Mouse (Mus musculus) bone marrow, adult 2 months (tissue): ENCODE measurements around the gene Uts2r. TPM values are rescaled to one million over a fixed set of nuclear protein-coding genes. Genes with fewer than 3 reads are reported as not detected.

Experiments used
- H3K27ac ChIP-seq: fragments of 200-500 bp; 2 replicates; pipeline ENCODE4 v1.5.1; 2012; ENCODE audit warnings: low read depth, mild to moderate bottlenecking, control low read depth, inconsistent platforms, low read length; ENCODE audit not compliant: control insufficient read depth, poor library complexity, insufficient read depth
- H3K4me1 ChIP-seq: fragments of 200-500 bp; 2 replicates; pipeline ENCODE4 v1.6.1; 2011; ENCODE audit warnings: low read length; ENCODE audit not compliant: control insufficient read depth, insufficient read depth
- H3K4me3 ChIP-seq: fragments of 200-500 bp; replicated peaks from 2 replicates; pipeline ENCODE3; 2011; ENCODE audit warnings: mild to moderate bottlenecking, low read depth, low read length, control low read depth; ENCODE audit not compliant: control insufficient read depth
- CTCF ChIP-seq: fragments of 200-500 bp; IDR thresholded peaks from 2 replicates; pipeline ENCODE4 v1.5.1; 2011; ENCODE audit warnings: low read length, control low read depth; ENCODE audit not compliant: control insufficient read depth, insufficient read depth
- POLR2A ChIP-seq: fragments of 200-500 bp; IDR thresholded peaks from 2 replicates; pipeline ENCODE4 v1.6.1; 2011; ENCODE audit warnings: low read depth, mild to moderate bottlenecking, control low read depth, low read length, borderline replicate concordance; ENCODE audit not compliant: control insufficient read depth
- WGBS: fragments of 180-500 bp; shearing (Covaris S2); methylation state at CpG from one replicate; pipeline ENCODE4 v1.1.7; 2018; 5-methylcytosine and 5-hydroxymethylcytosine counted together
- polyA plus RNA-seq: library from polyadenylated mRNA; stranded (reverse); fragments of >200 nt; gene quantifications from 2 replicates; pipeline ENCODE4 v1.2.4, GENCODE M21; 2011; ENCODE audit warnings: low replicate concordance; ENCODE audit not compliant: missing spikeins, insufficient read depth, insufficient read length

The Uts2r gene
- polyA plus RNA-seq, 1 experiment = not detected

GRCm38 (mm10) chr11:121176285-121177270 lies 16.5 kb downstream of the Uts2r start:
- 67% methylated on average over 12 of the region's 12 CpGs for WGBS
- peak; percentile 95 for TF ChIP-seq CTCF
- no peak for TF ChIP-seq POLR2A
- Histone ChIP-seq H3K4me1 (no peaks in the 10 kb centered on the region; the same call in 1 of the 2 replicates), H3K4me3 (no peak overlapping the region), H3K27ac (no peak overlapping the region)

DNA sequence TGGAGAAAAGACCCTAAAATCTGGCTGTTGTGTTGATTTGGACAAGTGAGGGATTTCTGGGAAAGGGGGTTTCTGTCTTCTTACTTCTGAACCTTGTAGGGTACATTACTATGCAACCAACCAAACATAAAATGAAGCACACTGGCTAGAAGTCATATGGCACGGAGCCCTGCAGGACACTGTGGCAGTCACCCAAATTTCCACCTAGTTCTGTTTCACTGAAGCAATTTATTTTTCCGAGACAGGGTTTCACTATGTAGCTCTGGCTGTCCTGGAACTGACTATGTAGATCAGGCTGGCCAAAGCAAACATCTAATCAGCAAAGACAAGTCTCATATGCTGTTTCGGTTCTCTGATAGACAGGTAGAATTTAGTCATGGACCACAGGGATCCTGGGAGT lies 29.6 kb downstream of the Uts2r start:
- no peak overlapping the region for H3K27ac ChIP-seq
- no peaks in the 10 kb centered on the region for H3K4me1 ChIP-seq
- WGBS = 80% methylated on average over 3 of the region's 3 CpGs
- TF ChIP-seq POLR2A (no peak), CTCF (no peak)
- H3K4me3 ChIP-seq = no peak overlapping the region

DNA sequence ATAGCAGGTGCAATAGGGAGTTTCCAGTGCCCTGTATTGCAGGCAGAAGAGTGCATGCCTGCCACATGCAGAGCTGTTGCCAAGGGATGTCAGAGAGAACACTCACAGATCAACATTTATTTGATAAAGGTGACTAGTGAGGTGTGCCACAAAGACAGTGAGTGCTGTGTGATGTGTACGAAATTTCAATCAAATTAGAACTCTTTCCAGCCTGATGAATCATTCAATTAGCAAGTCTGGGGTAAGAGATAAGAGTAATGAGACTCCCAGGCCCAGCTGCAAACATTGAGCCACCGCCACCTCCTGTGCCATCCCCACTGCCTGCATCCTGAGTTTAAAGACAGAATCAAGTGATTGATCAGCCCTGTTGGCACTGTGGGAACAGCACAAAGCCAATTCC lies 32.7 kb downstream of the Uts2r start:
- TF ChIP-seq CTCF = no peak
- TF ChIP-seq POLR2A = no peak
- 70% methylated on average over 2 of the region's 2 CpGs for WGBS
- Histone ChIP-seq H3K4me1 (no peaks in the 10 kb centered on the region), H3K27ac (no peak overlapping the region), H3K4me3 (no peak overlapping the region)

- WGBS = 76% methylated on average over 3 of the region's 3 CpGs
- H3K27ac ChIP-seq = no peak overlapping the region
- H3K4me3 ChIP-seq = no peak overlapping the region
- TF ChIP-seq CTCF = no peak
- no peak for TF ChIP-seq POLR2A
- H3K4me1 ChIP-seq = no peaks in the 10 kb centered on the region
Observed at GRCm38 (mm10) chr11:121193415-121193814, 33.3 kb downstream of the Uts2r start.

DNA sequence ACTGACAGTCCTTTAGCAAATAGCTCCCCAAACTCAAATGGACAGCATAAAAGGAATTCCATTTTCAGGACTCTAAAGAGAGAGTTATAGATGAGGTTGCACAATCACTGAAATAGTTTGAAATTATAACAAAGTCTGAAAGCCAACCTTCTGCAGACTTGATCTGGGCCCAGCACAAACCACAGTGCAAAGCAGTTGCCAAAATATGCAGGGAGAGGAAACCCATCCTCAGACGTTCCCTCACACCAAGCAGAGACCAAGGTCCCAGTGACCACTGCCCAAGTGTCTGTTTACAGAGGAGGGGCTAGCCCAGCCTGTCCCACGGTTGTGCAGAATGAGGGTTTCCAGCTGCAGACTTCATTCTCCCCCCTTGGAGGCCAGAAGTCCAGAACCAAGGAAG lies 38.6 kb downstream of the Uts2r start:
- Histone ChIP-seq H3K4me1 (no peaks in the 10 kb centered on the region), H3K4me3 (no peak overlapping the region), H3K27ac (no peak overlapping the region)
- 62% methylated on average over 2 of the region's 2 CpGs for whole genome bisulfite sequencing
- no peak for TF ChIP-seq CTCF
- no peak for TF ChIP-seq POLR2A

DNA sequence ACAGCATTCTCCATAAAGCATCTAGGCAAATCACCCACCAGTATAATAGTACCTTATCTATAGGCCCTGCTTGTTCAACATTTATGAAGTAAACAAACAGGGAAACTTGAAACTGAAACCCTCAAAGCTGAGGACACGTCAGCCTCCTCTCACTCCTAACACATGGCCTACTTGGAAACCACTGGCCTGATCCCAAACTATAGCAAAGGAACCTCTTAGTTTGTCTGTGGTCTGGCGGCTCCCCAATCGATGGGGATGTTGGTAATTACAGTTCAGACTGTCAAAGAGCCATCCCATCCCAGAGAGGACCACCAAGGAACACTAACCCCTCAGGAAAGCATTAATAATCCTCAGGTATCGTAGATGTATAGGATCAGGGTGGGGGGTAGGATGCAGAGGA lies 39.8 kb downstream of the Uts2r start:
- H3K27ac ChIP-seq = no peak overlapping the region
- no peaks in the 10 kb centered on the region for H3K4me1 ChIP-seq
- WGBS = 82% methylated on average over 4 of the region's 4 CpGs
- H3K4me3 ChIP-seq = no peak overlapping the region
- TF ChIP-seq POLR2A = no peak
- no peak for TF ChIP-seq CTCF

DNA sequence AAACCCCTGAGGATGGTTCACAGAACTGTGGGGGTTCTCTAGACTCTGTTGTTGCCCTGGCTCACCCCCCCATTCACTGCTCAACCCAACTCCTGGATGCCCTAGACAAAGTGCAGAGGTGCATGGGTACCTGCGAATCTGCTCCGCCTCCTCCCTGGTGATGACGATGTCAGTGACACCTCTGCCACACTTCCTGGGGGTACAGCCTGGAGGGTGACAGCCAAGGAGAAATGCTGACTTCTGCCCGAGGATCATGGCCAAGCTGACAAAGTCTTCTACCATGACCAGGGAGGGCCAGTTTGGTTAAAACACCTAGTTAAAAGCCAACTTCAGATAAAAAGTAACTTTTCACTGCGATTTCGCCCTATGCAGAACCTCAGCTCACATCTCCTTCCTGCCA lies 40.7 kb downstream of the Uts2r start:
- no peaks in the 10 kb centered on the region for H3K4me1 ChIP-seq
- TF ChIP-seq CTCF = no peak
- TF ChIP-seq POLR2A = no peak
- H3K27ac ChIP-seq = no peak overlapping the region
- WGBS = 87% methylated on average over 6 of the region's 6 CpGs
- H3K4me3 ChIP-seq = no peak overlapping the region

DNA sequence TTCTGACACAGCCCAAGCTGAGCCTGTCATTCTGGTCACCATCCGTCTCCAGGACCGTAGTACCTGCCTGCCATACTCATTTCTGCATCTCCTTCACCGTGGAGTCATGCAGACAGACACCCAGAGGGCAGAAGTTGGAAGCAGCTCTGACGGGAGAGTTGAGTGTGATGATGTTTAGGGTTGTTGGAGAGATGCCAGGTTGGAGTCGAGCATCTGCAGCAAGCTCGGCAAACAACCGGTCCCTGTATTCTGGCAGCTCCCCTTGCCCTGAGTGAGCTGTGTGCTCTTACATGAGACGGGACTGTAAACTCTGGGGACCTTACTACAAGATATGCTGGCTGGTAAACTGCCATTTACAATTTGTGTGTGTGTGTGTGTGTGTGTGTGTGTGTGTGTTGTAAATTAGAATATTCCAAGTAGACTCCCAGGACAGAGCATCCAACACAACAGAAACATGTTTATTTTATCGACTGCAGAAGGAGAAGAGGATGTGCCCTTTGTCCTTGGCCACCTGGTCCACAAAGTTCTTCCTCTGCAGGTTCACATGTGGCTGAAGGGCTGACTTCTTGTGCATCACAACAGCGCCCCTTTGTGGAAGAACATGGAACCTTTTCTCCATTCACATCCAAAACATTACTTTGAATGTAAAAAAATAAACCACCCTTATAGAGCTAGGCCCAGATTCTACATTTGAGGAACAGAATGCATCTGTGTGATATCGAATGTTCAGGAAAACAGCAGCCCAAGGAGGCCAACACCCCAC lies 41.5 kb downstream of the Uts2r start:
- TF ChIP-seq POLR2A (no peak), CTCF (peak; percentile 34; the same call in 1 of the 2 replicates)
- H3K4me3 ChIP-seq = no peak overlapping the region
- no peak overlapping the region for H3K27ac ChIP-seq
- WGBS = 77% methylated on average over 11 of the region's 11 CpGs
- H3K4me1 ChIP-seq = no peaks in the 10 kb centered on the region
